Mouse (Mus musculus): ENCODE measurements at regions not wholly inside any gene's neighbourhood (a gene's known extent, or its start where the extent isn't known, plus 50 kb on each side); places are given as distances from the start of the nearest gene placed in this dataset.

DNA sequence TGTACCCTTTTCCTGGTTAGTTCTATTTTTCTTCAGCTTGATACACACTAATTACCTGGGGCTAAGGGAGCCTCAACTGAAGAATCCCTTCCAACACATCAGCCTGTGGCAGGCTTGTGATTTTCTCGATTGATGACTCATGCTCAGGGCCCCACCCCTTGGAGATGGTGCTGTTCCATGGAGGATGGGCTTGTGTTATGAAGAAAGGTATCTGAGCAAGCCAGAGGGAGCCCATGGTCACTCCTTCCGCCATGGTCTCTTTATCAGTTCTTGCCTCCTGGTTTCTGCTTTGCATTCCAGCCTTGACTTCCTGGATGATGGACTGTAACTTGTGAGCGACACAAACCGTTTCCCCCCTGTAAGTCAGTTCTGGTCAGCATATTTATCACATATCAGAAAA lies 131.1 kb upstream of the Kcnj16 start:
- no peaks in the 10 kb centered on the region for H3K36me3 ChIP-seq
- H3K9me3 ChIP-seq (replicated peaks): no peaks in the 10 kb centered on the region
- no peak overlapping the region for H3K4me3 ChIP-seq
- peak; percentile 85 for ATAC-seq
- 31% methylated on average over 4 of the region's 4 CpGs for WGBS (ENCODE audit: insufficient replicate concordance)
- H3K27ac ChIP-seq: no peak overlapping the region
- H3K27me3 ChIP-seq (replicated peaks): no peaks in the 10 kb centered on the region
- 0 out of 2 replicates have a peak, but pooled peaks cover 3% of the 10 kb centered on the region for H3K4me1 ChIP-seq
- no peak overlapping the region for H3K9ac ChIP-seq
- H3K4me2 ChIP-seq: no peak overlapping the region

DNA sequence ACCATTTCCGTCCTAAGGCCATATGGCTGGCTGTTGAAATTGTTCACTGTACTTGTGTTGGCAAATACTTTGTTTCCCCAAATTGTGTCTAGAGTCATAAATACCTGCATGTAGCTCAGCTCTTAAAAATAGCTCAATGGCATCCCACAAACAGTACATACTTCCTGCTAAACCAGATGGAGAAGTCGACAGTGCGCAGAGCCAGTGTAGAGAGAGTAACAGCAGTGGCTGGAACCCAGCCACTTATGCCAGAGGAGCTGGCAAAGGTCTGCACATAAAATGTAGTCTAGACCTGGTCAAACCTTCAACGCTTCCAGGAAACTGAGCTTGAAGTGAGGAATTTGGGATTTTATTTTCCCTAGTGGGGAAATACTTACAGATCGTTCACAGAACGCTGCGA lies 128.5 kb upstream of the Kcnj16 start:
- Histone ChIP-seq H3K4me3 (no peak overlapping the region), H3K4me2 (no peak overlapping the region), H3K27me3 (replicated peaks) (no peaks in the 10 kb centered on the region), H3K36me3 (no peaks in the 10 kb centered on the region), H3K27ac (no peak overlapping the region), H3K9me3 (replicated peaks) (no peaks in the 10 kb centered on the region), H3K9ac (no peak overlapping the region), H3K4me1 (0 out of 2 replicates have a peak, but pooled peaks cover 3% of the 10 kb centered on the region)
- 79% methylated on average over 7 of the region's 7 CpGs for WGBS (ENCODE audit: insufficient replicate concordance)
- no peak for ATAC-seq

DNA sequence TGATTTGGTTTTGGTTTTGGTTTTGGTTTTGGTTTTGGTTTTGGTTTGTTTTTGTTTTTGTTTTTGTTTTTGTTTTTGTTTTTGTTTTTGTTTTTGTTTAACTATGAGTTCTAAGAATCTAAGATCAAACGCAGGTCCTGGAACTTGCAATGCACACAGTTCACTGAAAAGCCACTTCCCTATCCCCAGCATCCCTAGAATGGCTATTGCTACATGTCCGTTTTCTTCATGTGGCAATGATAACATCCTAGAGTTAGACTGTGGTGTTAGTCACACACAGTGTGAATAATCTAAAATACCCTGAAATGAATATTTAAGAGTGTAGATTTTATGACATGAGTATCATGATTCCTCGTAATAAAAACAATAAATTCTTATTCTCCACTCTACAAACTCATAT lies 99.5 kb upstream of the Kcnj16 start:
- 50% methylated on average over 3 of the region's 3 CpGs for WGBS (ENCODE audit: insufficient replicate concordance)
- no peak overlapping the region for H3K4me2 ChIP-seq
- no peaks in the 10 kb centered on the region for H3K4me1 ChIP-seq
- no peak for ATAC-seq
- no peak overlapping the region for H3K4me3 ChIP-seq
- no peaks in the 10 kb centered on the region for H3K9me3 ChIP-seq (replicated peaks)
- H3K27me3 ChIP-seq (replicated peaks): no peaks in the 10 kb centered on the region
- no peak overlapping the region for H3K27ac ChIP-seq
- no peak overlapping the region for H3K9ac ChIP-seq
- H3K36me3 ChIP-seq: no peaks in the 10 kb centered on the region

DNA sequence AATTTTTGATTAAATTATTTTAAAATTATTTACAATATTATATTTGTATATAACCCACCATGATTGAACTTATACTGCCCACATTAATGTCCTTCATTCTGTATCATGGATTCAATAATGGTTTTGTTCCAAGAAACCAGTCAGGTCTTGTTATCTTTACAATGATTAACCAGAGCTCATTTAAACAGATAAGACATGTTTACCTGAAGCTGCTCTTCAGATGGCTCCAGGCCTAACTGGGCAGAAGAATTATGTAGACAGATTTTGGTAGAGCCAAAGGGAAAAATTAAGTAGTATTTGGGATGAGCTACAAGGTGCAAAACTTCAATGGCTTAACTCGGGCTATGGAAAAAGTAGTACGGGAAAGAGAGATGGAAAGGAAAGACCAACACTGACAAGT lies 97.7 kb upstream of the Kcnj16 start:
- WGBS (ENCODE audit: insufficient replicate concordance): 54% methylated on average over 2 of the region's 2 CpGs
- no peak overlapping the region for H3K9ac ChIP-seq
- no peaks in the 10 kb centered on the region for H3K9me3 ChIP-seq (replicated peaks)
- H3K27ac ChIP-seq: no peak overlapping the region
- no peak for ATAC-seq
- no peaks in the 10 kb centered on the region for H3K27me3 ChIP-seq (replicated peaks)
- H3K36me3 ChIP-seq: no peaks in the 10 kb centered on the region
- H3K4me3 ChIP-seq: no peak overlapping the region
- H3K4me2 ChIP-seq: no peak overlapping the region
- H3K4me1 ChIP-seq: peaks cover 11% of the 10 kb centered on the region

DNA sequence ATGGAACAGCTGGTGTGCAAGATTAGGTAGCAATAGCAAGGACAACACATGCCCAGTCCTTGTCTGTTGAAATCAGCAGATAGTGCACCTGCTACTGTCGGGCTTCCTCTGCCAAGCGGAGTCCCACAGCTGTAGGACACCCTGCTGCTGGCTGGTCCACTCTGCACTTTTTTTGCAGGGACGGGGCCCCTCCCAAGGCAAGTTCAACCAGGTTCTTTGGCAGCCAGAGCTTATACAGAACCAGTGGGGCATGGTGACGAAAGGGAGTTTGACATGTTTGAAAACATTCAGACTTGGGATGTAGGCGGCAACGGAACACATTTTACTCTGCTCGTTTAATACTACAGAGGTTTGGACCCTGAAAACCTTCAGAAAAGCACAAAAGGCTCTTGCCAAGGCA lies 93.2 kb upstream of the Kcnj16 start:
- peaks cover 11% of the 10 kb centered on the region for H3K4me1 ChIP-seq
- ATAC-seq: peak; percentile 78
- 51% methylated on average over 7 of the region's 7 CpGs for WGBS (ENCODE audit: insufficient replicate concordance)
- H3K4me3 ChIP-seq: no peak overlapping the region
- H3K9ac ChIP-seq: no peak overlapping the region
- no peak overlapping the region for H3K4me2 ChIP-seq
- no peak overlapping the region for H3K27ac ChIP-seq
- no peaks in the 10 kb centered on the region for H3K9me3 ChIP-seq (replicated peaks)
- no peaks in the 10 kb centered on the region for H3K27me3 ChIP-seq (replicated peaks)
- no peaks in the 10 kb centered on the region for H3K36me3 ChIP-seq

DNA sequence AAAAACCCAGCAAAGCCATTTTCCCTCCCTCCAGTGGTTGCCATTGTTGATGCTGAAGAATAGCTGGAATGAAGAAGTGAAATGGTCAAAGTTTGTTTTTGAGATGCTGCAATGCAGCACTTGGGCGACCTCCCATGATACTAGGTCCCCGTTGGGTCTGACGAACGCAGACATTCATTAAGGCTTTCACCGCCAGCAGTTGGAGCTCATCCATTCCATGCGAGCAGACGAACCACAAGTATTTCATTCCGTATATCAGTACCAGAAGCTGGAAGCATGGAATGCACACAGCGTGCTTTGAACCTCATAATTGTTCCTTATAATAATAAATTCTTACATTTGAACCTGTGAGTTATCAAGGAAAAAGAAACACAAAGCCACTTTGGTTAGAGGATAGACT lies 86.9 kb upstream of the Kcnj16 start:
- ATAC-seq: no peak
- Histone ChIP-seq H3K27me3 (replicated peaks) (no peaks in the 10 kb centered on the region), H3K36me3 (no peaks in the 10 kb centered on the region), H3K9me3 (replicated peaks) (no peaks in the 10 kb centered on the region), H3K4me1 (no peaks in the 10 kb centered on the region), H3K27ac (no peak overlapping the region), H3K9ac (no peak overlapping the region), H3K4me2 (no peak overlapping the region), H3K4me3 (no peak overlapping the region)
- 81% methylated on average over 9 of the region's 9 CpGs for WGBS (ENCODE audit: insufficient replicate concordance)

DNA sequence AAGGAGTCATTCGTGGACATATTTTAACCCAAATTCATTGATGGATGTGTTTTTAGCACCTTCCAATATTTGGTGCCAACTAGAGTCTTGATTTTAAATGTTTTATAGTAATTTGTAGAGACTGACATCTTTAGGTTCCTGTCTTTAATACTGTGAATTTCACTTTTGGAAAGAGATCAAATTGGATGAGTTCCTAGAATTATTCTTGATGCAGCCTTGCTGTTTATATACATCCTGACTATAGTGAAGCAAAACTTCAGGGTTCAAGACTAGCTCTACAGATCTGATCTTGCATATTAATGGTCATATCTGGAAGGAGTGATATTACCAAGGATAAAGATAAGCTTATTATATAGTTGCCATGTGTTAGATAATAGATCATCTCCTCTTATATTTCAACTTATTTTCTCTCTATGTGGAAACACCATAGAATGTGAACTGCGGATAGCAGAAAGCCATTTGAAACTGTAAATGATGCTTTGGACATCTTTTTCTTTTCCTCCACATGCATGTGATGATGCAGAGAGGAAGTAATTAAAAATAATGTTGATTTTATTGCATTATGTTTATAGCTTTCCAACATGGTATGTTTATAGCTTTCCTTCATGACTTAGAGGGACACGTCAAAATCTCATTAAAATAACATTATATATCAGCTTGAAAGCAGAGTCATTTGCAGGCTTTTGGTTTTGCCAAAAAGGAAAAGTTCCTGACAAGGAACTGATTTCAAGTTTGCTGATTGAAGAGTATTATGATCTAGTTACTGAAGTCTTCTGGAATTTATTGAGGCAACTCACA lies 78.3 kb upstream of the Kcnj16 start:
- H3K27ac ChIP-seq: no peak overlapping the region
- no peaks in the 10 kb centered on the region for H3K27me3 ChIP-seq (replicated peaks)
- no peaks in the 10 kb centered on the region for H3K36me3 ChIP-seq
- H3K9me3 ChIP-seq (replicated peaks): no peaks in the 10 kb centered on the region
- no peak for ATAC-seq
- H3K4me2 ChIP-seq: no peak overlapping the region
- no peak overlapping the region for H3K9ac ChIP-seq
- H3K4me3 ChIP-seq: no peak overlapping the region
- whole genome bisulfite sequencing (ENCODE audit: insufficient replicate concordance): 67% methylated on average over 3 of the region's 3 CpGs
- no peaks in the 10 kb centered on the region for H3K4me1 ChIP-seq

DNA sequence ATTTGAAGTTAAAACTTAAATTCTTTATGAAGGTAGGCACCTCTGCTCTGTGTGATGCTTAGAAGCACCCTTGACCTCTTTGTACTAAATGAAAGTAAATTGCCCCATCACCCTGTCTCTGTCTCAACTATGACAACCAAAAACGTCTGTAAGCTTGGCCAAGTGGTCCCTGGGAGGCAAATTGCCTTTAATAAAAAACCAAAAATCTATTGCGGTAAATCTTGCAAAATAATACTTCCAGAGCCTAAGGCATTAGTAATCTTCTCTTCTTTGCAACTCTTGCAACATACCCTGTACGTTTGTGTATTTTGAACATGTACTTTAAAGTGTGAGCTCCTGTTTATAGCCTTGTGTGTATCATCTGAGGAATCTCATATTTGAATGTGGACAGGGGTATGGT lies 77.4 kb upstream of the Kcnj16 start:
- H3K9ac ChIP-seq: no peak overlapping the region
- 60% methylated on average over 3 of the region's 3 CpGs for WGBS (ENCODE audit: insufficient replicate concordance)
- no peaks in the 10 kb centered on the region for H3K36me3 ChIP-seq
- no peak overlapping the region for H3K4me2 ChIP-seq
- H3K27ac ChIP-seq: no peak overlapping the region
- no peaks in the 10 kb centered on the region for H3K4me1 ChIP-seq
- no peaks in the 10 kb centered on the region for H3K27me3 ChIP-seq (replicated peaks)
- no peaks in the 10 kb centered on the region for H3K9me3 ChIP-seq (replicated peaks)
- H3K4me3 ChIP-seq: no peak overlapping the region
- ATAC-seq: no peak

DNA sequence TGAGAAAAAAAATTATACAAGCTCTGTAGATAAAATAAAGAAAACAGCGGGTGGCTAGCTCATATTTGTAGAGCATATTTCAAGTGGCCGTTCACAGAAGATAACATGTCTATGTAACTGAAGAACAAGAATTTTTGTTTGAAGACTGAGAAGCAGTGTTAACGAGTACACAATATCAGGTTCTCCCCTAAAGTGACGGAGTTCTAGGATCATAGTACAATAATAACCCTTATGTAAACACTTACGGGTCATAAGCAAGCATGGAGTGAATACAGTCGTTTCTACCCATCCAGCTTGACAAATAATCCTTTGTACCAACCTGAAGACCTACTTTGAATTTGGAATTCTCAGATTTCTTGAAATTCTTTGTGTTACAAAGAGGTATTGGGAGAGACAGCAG lies 64.9 kb upstream of the Kcnj16 start:
- Histone ChIP-seq H3K27ac (no peak overlapping the region), H3K4me1 (no peaks in the 10 kb centered on the region), H3K4me3 (no peak overlapping the region), H3K27me3 (replicated peaks) (no peaks in the 10 kb centered on the region), H3K4me2 (no peak overlapping the region), H3K9me3 (replicated peaks) (no peaks in the 10 kb centered on the region), H3K9ac (no peak overlapping the region), H3K36me3 (no peaks in the 10 kb centered on the region)
- ATAC-seq: no peak
- whole genome bisulfite sequencing (ENCODE audit: insufficient replicate concordance): 67% methylated on average over 6 of the region's 6 CpGs
